Mouse (Mus musculus) E14TG2a.4 (cell line): Measurements from ENCODE around the gene Il6ra.
A peak's percentile ranks its signal among the peaks of the same experiment; 100 is the strongest.

Experiments used
- H3K27me3 ChIP-seq: 2 replicates; pipeline ENCODE4 v1.6.1; 2014; ENCODE audit warnings: low read length, control low read depth; ENCODE audit not compliant: insufficient read depth
- H3K36me3 ChIP-seq: 2 replicates; pipeline ENCODE4 v1.6.1; 2014; ENCODE audit warnings: low read length, control low read depth; ENCODE audit not compliant: insufficient read depth
- H3K4me1 ChIP-seq: replicated peaks from 2 replicates; pipeline ENCODE4 v1.6.1; 2014; ENCODE audit warnings: low read depth, low read length, control low read depth
- H3K4me3 ChIP-seq: replicated peaks from 2 replicates; pipeline ENCODE4 v1.5.1; 2014; ENCODE audit warnings: mild to moderate bottlenecking, low read length
- H3K9me3 ChIP-seq: 2 replicates; pipeline ENCODE4 v1.6.1; 2014; ENCODE audit warnings: low read length, control low read depth
- CTCF ChIP-seq: conservative IDR thresholded peaks from 2 replicates; pipeline ENCODE4 v1.5.1; 2014; ENCODE audit warnings: low read length
- NANOG ChIP-seq: IDR thresholded peaks from 2 replicates; pipeline ENCODE4 v1.6.1; 2014; ENCODE audit warnings: borderline replicate concordance, low read length, mixed read lengths
- POU5F1 ChIP-seq: IDR thresholded peaks from 2 replicates; pipeline ENCODE4 v1.6.1; 2014; ENCODE audit warnings: low read length, borderline replicate concordance

The Il6ra gene

GRCm38 (mm10) chr3:89898870-89899510 lies 14.0 kb downstream of the Il6ra start:
- H3K36me3 ChIP-seq = no peaks in the 10 kb centered on the region
- peaks cover 36% of the 10 kb centered on the region for H3K4me1 ChIP-seq
- H3K27me3 ChIP-seq = peaks cover 8% of the 10 kb centered on the region; the same call in 1 of the 2 replicates
- H3K9me3 ChIP-seq = no peaks in the 10 kb centered on the region
- no peak for TF ChIP-seq NANOG
- TF ChIP-seq CTCF = no peak
- no peak for TF ChIP-seq POU5F1
- H3K4me3 ChIP-seq = no peak overlapping the region

GRCm38 (mm10) chr3:89898011-89898410 lies 15.0 kb downstream of the Il6ra start:
- no peaks in the 10 kb centered on the region for H3K9me3 ChIP-seq
- TF ChIP-seq POU5F1 (no peak), NANOG (no peak), CTCF (no peak)
- no peaks in the 10 kb centered on the region for H3K36me3 ChIP-seq
- peaks cover 8% of the 10 kb centered on the region; the same call in 1 of the 2 replicates for H3K27me3 ChIP-seq
- peaks cover 37% of the 10 kb centered on the region for H3K4me1 ChIP-seq
- no peak overlapping the region for H3K4me3 ChIP-seq

- Histone ChIP-seq H3K4me1 (peaks cover 44% of the 10 kb centered on the region), H3K27me3 (peaks cover 6% of the 10 kb centered on the region; the same call in 1 of the 2 replicates), H3K4me3 (peak overlapping the region; percentile 11), H3K36me3 (no peaks in the 10 kb centered on the region), H3K9me3 (no peaks in the 10 kb centered on the region)
- TF ChIP-seq POU5F1 (no peak), CTCF (no peak), NANOG (no peak)
These were observed 15.7 kb downstream of the Il6ra start for GRCm38 (mm10) chr3:89897204-89897796.

- no peak for TF ChIP-seq NANOG
- TF ChIP-seq POU5F1 = no peak
- TF ChIP-seq CTCF = no peak
- Histone ChIP-seq H3K9me3 (no peaks in the 10 kb centered on the region), H3K4me1 (peaks cover 44% of the 10 kb centered on the region), H3K4me3 (no peak overlapping the region), H3K27me3 (peaks cover 5% of the 10 kb centered on the region; the same call in 1 of the 2 replicates), H3K36me3 (no peaks in the 10 kb centered on the region)
These were observed 16.4 kb downstream of the Il6ra start for GRCm38 (mm10) chr3:89896571-89896970.

- no peaks in the 10 kb centered on the region for H3K36me3 ChIP-seq
- H3K4me3 ChIP-seq = no peak overlapping the region
- TF ChIP-seq NANOG (no peak), POU5F1 (no peak), CTCF (no peak)
- peaks cover 5% of the 10 kb centered on the region; the same call in 1 of the 2 replicates for H3K27me3 ChIP-seq
- H3K4me1 ChIP-seq = peaks cover 34% of the 10 kb centered on the region
- H3K9me3 ChIP-seq = no peaks in the 10 kb centered on the region
These were observed 20.4 kb downstream of the Il6ra start for GRCm38 (mm10) chr3:89892517-89893106.

- Histone ChIP-seq H3K36me3 (no peaks in the 10 kb centered on the region), H3K9me3 (no peaks in the 10 kb centered on the region), H3K4me1 (peaks cover 28% of the 10 kb centered on the region), H3K4me3 (no peak overlapping the region), H3K27me3 (peaks cover 5% of the 10 kb centered on the region; the same call in 1 of the 2 replicates)
- TF ChIP-seq NANOG (no peak), POU5F1 (no peak), CTCF (no peak)
These were observed 21.3 kb downstream of the Il6ra start for GRCm38 (mm10) chr3:89891696-89892095.

GRCm38 (mm10) chr3:89889841-89890430 lies 23.1 kb downstream of the Il6ra start:
- TF ChIP-seq NANOG (no peak), CTCF (no peak), POU5F1 (no peak)
- H3K4me3 ChIP-seq = no peak overlapping the region

GRCm38 (mm10) chr3:89887582-89888230 lies 25.3 kb downstream of the Il6ra start:
- Histone ChIP-seq H3K4me1 (peaks cover 40% of the 10 kb centered on the region), H3K9me3 (no peaks in the 10 kb centered on the region), H3K27me3 (peaks cover 5% of the 10 kb centered on the region; the same call in 1 of the 2 replicates), H3K4me3 (no peak overlapping the region), H3K36me3 (no peaks in the 10 kb centered on the region)
- TF ChIP-seq CTCF (no peak), NANOG (no peak), POU5F1 (no peak)

More at GRCm38 (mm10) chr3:89889841-89890430, 23.1 kb downstream of the Il6ra start:
- peaks cover 28% of the 10 kb centered on the region for H3K4me1 ChIP-seq
- no peaks in the 10 kb centered on the region for H3K9me3 ChIP-seq
- no peaks in the 10 kb centered on the region for H3K36me3 ChIP-seq
- peaks cover 5% of the 10 kb centered on the region; the same call in 1 of the 2 replicates for H3K27me3 ChIP-seq
